Mouse (Mus musculus): ENCODE results near the gene Cbx4. TPM values are rescaled to one million over a fixed set of nuclear protein-coding genes. Genes with fewer than 3 reads are reported as not detected.
A peak's percentile ranks its signal among the peaks of the same experiment; 100 is the strongest.

Cbx4 gene
- polyA plus RNA-seq, 1 experiment from 2014 or later: 16.8 TPM

GRCm38 (mm10) chr11:119081839-119082637 is 4.0 kb downstream of the Cbx4 start:
- H3K4me1 ChIP-seq (replicated peaks; ENCODE audit: control insufficient read depth, insufficient read depth, low read length): peaks cover 66% of the 10 kb centered on the region
- 0 out of 2 replicates have a peak overlapping the region, but pooled peaks have one; percentile 38 for H3K9ac ChIP-seq
- peaks cover 29% of the 10 kb centered on the region for H3K36me3 ChIP-seq (replicated peaks; ENCODE audit: control insufficient read depth, insufficient read depth)
- WGBS: 23% methylated on average over 21 of the region's 21 CpGs
- no peak for ATAC-seq (ENCODE audit: low FRiP score)
- DNase-seq (ENCODE audit: low spot score): no peak
- H3K27ac ChIP-seq: no peak overlapping the region
- peak overlapping the region; percentile 98 for H3K4me2 ChIP-seq (replicated peaks)
- peaks cover 33% of the 10 kb centered on the region for H3K27me3 ChIP-seq (ENCODE audit: control insufficient read depth, insufficient read depth, low read length)
- peak overlapping the region; percentile 86 for H3K4me3 ChIP-seq (replicated peaks; ENCODE audit: low read length)
- no peaks in the 10 kb centered on the region for H3K9me3 ChIP-seq (ENCODE audit: control insufficient read depth, low read length)

GRCm38 (mm10) chr11:119081148-119081838 is 4.7 kb downstream of the Cbx4 start:
- 21% methylated on average over 47 of the region's 47 CpGs for WGBS
- Histone ChIP-seq H3K9ac (peak overlapping the region; percentile 38; the same call in 1 of the 2 replicates), H3K27me3 (ENCODE audit: control insufficient read depth, insufficient read depth, low read length) (peaks cover 28% of the 10 kb centered on the region), H3K4me1 (replicated peaks; ENCODE audit: control insufficient read depth, insufficient read depth, low read length) (peaks cover 62% of the 10 kb centered on the region), H3K4me2 (replicated peaks) (peak overlapping the region; percentile 28), H3K36me3 (replicated peaks; ENCODE audit: control insufficient read depth, insufficient read depth) (peaks cover 29% of the 10 kb centered on the region), H3K4me3 (replicated peaks; ENCODE audit: low read length) (peak overlapping the region; percentile 8), H3K27ac (no peak overlapping the region), H3K9me3 (ENCODE audit: control insufficient read depth, low read length) (no peaks in the 10 kb centered on the region)
- DNase-seq (ENCODE audit: low spot score): no peak
- ATAC-seq (ENCODE audit: low FRiP score): no peak

- Histone ChIP-seq H3K9ac (peak overlapping the region; percentile 38; the same call in 1 of the 2 replicates), H3K27ac (no peak overlapping the region), H3K4me3 (replicated peaks; ENCODE audit: low read length) (peak overlapping the region; percentile 8), H3K4me1 (replicated peaks; ENCODE audit: control insufficient read depth, insufficient read depth, low read length) (peaks cover 61% of the 10 kb centered on the region), H3K27me3 (ENCODE audit: control insufficient read depth, insufficient read depth, low read length) (peaks cover 28% of the 10 kb centered on the region), H3K36me3 (replicated peaks; ENCODE audit: control insufficient read depth, insufficient read depth) (peaks cover 29% of the 10 kb centered on the region), H3K9me3 (ENCODE audit: control insufficient read depth, low read length) (no peaks in the 10 kb centered on the region), H3K4me2 (replicated peaks) (peak overlapping the region; percentile 28)
- DNase-seq (ENCODE audit: low spot score) (no peak), ATAC-seq (ENCODE audit: low FRiP score) (no peak)
- 30% methylated on average over 33 of the region's 33 CpGs for WGBS
These were observed 5.4 kb downstream of the Cbx4 start for GRCm38 (mm10) chr11:119080461-119081147.

GRCm38 (mm10) chr11:119079445-119079837 is 6.6 kb downstream of the Cbx4 start:
- ATAC-seq (ENCODE audit: low FRiP score) (no peak), DNase-seq (ENCODE audit: low spot score) (no peak)
- Histone ChIP-seq H3K27ac (peak overlapping the region; percentile 33; the same call in 1 of the 2 replicates), H3K4me3 (replicated peaks; ENCODE audit: low read length) (0 out of 2 replicates have a peak overlapping the region, but pooled peaks have one; percentile 1), H3K4me1 (replicated peaks; ENCODE audit: control insufficient read depth, insufficient read depth, low read length) (peaks cover 58% of the 10 kb centered on the region), H3K4me2 (replicated peaks) (peak overlapping the region; percentile 41), H3K27me3 (ENCODE audit: control insufficient read depth, insufficient read depth, low read length) (peaks cover 28% of the 10 kb centered on the region), H3K9me3 (ENCODE audit: control insufficient read depth, low read length) (no peaks in the 10 kb centered on the region), H3K36me3 (replicated peaks; ENCODE audit: control insufficient read depth, insufficient read depth) (peaks cover 29% of the 10 kb centered on the region), H3K9ac (peak overlapping the region; percentile 13; the same call in 1 of the 2 replicates)
- 27% methylated on average over 7 of the region's 7 CpGs for WGBS

- no peaks in the 10 kb centered on the region for H3K9me3 ChIP-seq (ENCODE audit: control insufficient read depth, low read length)
- peak overlapping the region; percentile 13; the same call in 1 of the 2 replicates for H3K9ac ChIP-seq
- peaks cover 28% of the 10 kb centered on the region for H3K27me3 ChIP-seq (ENCODE audit: control insufficient read depth, insufficient read depth, low read length)
- peak overlapping the region; percentile 54 for H3K27ac ChIP-seq
- DNase-seq (ENCODE audit: low spot score): no peak
- 6% methylated on average over 24 of the region's 27 CpGs for WGBS
- H3K4me2 ChIP-seq (replicated peaks): peak overlapping the region; percentile 41
- H3K4me3 ChIP-seq (replicated peaks; ENCODE audit: low read length): no peak overlapping the region
- ATAC-seq (ENCODE audit: low FRiP score): peak; percentile 79
- peaks cover 29% of the 10 kb centered on the region for H3K36me3 ChIP-seq (replicated peaks; ENCODE audit: control insufficient read depth, insufficient read depth)
- H3K4me1 ChIP-seq (replicated peaks; ENCODE audit: control insufficient read depth, insufficient read depth, low read length): peaks cover 52% of the 10 kb centered on the region
These were observed 7.2 kb downstream of the Cbx4 start for GRCm38 (mm10) chr11:119078691-119079444.

- ATAC-seq (ENCODE audit: low FRiP score) (no peak), DNase-seq (ENCODE audit: low spot score) (no peak)
- WGBS: 76% methylated on average over 4 of the region's 4 CpGs
- peaks cover 29% of the 10 kb centered on the region for H3K36me3 ChIP-seq (replicated peaks; ENCODE audit: control insufficient read depth, insufficient read depth)
- H3K9ac ChIP-seq: no peak overlapping the region
- no peak overlapping the region for H3K4me2 ChIP-seq (replicated peaks)
- H3K4me3 ChIP-seq (replicated peaks; ENCODE audit: low read length): no peak overlapping the region
- H3K9me3 ChIP-seq (ENCODE audit: control insufficient read depth, low read length): no peaks in the 10 kb centered on the region
- H3K27me3 ChIP-seq (ENCODE audit: control insufficient read depth, insufficient read depth, low read length): peaks cover 25% of the 10 kb centered on the region
- H3K4me1 ChIP-seq (replicated peaks; ENCODE audit: control insufficient read depth, insufficient read depth, low read length): peaks cover 41% of the 10 kb centered on the region
- no peak overlapping the region for H3K27ac ChIP-seq
These were observed 8.3 kb downstream of the Cbx4 start for GRCm38 (mm10) chr11:119077755-119078154.

- Histone ChIP-seq H3K9ac (no peak overlapping the region), H3K27ac (no peak overlapping the region), H3K4me1 (replicated peaks; ENCODE audit: control insufficient read depth, insufficient read depth, low read length) (peaks cover 21% of the 10 kb centered on the region), H3K36me3 (replicated peaks; ENCODE audit: control insufficient read depth, insufficient read depth) (peaks cover 13% of the 10 kb centered on the region), H3K4me3 (replicated peaks; ENCODE audit: low read length) (no peak overlapping the region), H3K27me3 (ENCODE audit: control insufficient read depth, insufficient read depth, low read length) (peaks cover 6% of the 10 kb centered on the region; the same call in 1 of the 2 replicates), H3K4me2 (replicated peaks) (no peak overlapping the region), H3K9me3 (ENCODE audit: control insufficient read depth, low read length) (no peaks in the 10 kb centered on the region)
- ATAC-seq (ENCODE audit: low FRiP score): no peak
- 96% methylated on average over 5 of the region's 5 CpGs for WGBS
- DNase-seq (ENCODE audit: low spot score): no peak
These were observed 10.2 kb downstream of the Cbx4 start for GRCm38 (mm10) chr11:119075805-119076204.

GRCm38 (mm10) chr11:119073876-119074433 is 12.1 kb downstream of the Cbx4 start:
- DNase-seq (ENCODE audit: low spot score) (no peak), ATAC-seq (ENCODE audit: low FRiP score) (no peak)
- Histone ChIP-seq H3K4me2 (replicated peaks) (no peak overlapping the region), H3K36me3 (replicated peaks; ENCODE audit: control insufficient read depth, insufficient read depth) (0 out of 2 replicates have a peak, but pooled peaks cover 4% of the 10 kb centered on the region), H3K9ac (no peak overlapping the region), H3K27me3 (ENCODE audit: control insufficient read depth, insufficient read depth, low read length) (no peaks in the 10 kb centered on the region), H3K27ac (no peak overlapping the region), H3K4me3 (replicated peaks; ENCODE audit: low read length) (no peak overlapping the region), H3K9me3 (ENCODE audit: control insufficient read depth, low read length) (no peaks in the 10 kb centered on the region), H3K4me1 (replicated peaks; ENCODE audit: control insufficient read depth, insufficient read depth, low read length) (peaks cover 9% of the 10 kb centered on the region)
- 72% methylated on average over 6 of the region's 6 CpGs for WGBS
